Mouse (Mus musculus) 416B (cell line): ENCODE measurements at regions not wholly inside any gene's neighbourhood (a gene's known extent, or its start where the extent isn't known, plus 50 kb on each side); places are given as distances from the start of the nearest gene placed in this dataset.

Experiments used
- DNase-seq: peaks from one replicate; pipeline ENCODE4 v3.0.0; 2011; ENCODE audit warnings: low read depth

DNA sequence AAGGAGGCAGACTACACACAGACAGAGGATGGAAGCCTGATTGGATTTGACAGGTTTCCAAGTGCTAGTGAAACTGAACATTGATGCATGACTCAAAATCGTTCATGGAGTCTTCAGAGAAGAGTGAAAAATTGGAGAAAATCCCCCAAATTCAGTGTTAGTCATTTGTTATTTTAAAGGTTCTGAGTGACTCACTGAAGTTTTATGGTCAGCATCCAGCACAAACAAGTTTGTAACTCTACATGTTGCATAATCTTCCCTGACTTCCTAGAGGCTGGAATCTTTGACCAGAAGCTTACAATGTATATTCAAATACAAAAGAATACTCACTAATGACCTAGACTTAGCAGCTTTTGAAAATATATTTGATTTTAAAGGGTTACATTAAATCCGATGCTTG is 224.3 kb upstream of the Pot1a start:
- no peak for DNase-seq

DNA sequence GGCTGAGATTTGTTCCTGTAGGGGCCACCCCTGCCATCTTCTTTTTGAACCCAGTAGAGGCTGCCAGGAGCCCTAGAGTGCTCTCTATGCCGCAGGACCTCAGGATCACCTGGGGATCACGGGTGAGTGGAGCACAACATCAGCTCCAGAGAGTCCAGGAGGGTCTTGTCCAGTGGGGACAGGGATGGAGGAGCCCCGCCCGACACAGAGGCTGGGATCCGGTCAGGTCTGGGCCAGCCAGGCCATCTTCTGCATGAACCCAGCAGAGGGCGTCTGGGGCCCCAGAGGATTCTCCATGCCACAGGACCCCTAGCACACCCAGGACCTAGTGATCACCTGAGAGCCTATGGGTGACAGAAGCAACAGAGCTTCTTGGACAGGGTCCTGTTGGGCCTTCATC is 206.3 kb upstream of the Pot1a start:
- DNase-seq = no peak

GRCm38 (mm10) chr6:25994044-25994443 is 185.0 kb upstream of the Pot1a start:
- no peak for DNase-seq

DNA sequence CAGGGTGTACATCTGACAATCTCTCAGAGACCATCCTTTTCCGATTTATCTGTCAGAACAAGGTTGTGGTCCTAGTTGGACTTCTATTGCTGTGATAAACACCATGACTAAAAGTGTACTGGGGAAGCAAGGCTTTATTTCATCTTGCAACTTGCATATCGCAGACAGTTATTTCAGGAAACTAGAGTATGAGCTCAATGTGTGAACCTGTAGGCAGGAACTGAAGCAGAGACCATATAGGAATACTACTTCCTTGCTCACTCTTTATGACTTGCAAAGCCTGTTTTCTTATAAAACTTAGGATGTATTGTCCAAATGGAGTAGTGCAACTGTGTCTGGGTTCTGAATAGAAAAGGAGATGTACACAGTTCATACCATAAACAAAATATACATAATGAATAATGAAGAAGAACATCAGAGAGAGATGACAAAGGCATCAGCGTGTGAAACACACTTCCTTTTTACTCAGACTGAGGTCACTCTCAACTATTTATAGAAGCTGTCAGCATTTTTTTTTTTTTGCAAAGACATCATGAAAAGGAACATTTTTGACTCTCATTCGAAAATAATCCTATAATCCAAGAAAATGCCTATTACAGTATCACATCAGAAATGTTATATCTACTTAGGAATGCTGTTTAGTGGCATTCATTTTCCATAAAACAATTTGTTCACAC is 169.3 kb upstream of the Pot1a start:
- peak; percentile 5 for DNase-seq

GRCm38 (mm10) chr6:25965452-25965851 is 156.4 kb upstream of the Pot1a start:
- DNase-seq = no peak

DNA sequence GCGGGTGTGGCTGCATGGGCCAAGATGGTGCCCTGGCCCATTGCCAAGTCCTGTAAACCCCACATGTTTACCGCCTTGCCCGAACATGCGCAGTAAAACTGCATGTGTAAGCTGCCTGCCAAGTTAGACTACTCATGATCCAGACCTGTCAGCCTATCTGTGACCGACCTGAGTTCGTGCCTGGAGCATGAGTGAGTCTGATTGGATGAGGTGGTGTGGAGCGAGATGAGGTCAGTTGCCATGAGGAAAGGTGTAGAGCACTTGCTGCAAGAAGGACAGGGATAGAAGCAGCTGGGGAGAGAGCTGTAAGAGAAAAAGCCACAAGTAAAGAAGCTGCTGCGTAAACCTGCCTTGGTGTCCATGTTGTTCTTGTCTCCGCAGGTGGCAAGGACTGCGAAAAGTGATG is 122.1 kb upstream of the Pot1a start:
- DNase-seq = peak; percentile 5

- DNase-seq = no peak
These were observed 108.9 kb upstream of the Pot1a start for GRCm38 (mm10) chr6:25917852-25918465.

- DNase-seq = no peak
These were observed 105.1 kb upstream of the Pot1a start for GRCm38 (mm10) chr6:25914122-25914521.

GRCm38 (mm10) chr6:25899944-25900343 is 90.9 kb upstream of the Pot1a start:
- DNase-seq = peak; percentile 5

DNA sequence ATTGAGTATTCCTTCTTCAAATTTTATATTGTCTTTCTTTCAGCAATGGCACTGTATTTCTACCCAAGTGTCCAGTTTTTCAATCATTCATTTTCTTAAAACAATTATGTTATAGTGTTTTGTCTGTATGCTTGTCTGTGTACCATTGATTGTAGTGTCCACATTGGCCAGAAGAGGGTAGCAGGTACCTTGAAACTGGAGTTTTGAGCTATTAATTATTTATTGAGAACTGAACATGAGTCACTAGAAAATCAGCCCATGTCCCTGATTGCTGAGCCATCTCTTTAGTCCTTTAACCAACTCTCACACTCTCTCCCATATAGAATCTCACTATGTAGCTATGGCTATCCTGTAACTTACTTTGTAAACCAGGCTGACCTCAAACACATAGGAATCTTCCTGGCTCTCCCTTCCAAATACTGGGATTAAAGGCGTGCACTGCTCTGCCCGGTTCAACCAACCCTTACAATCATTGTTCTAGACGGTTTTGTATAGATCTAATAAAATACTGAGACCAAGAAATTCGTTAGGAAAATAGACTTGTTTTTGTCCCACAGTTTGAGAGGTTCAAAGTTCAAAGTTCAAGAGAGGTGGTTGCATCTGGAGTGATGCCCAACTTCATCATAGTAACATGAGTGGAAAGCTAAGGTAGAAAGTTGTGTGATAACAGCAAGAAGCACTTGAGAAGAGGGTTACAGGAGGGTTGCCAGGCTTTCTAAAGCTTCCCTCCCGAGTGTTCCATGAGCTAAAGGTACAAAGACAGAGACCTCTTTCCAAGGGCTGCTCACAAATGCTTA is 85.6 kb upstream of the Pot1a start:
- DNase-seq = peak; percentile 9

- no peak for DNase-seq
These were observed 58.9 kb upstream of the Pot1a start for GRCm38 (mm10) chr6:25867922-25868321.
